Mouse (Mus musculus): ENCODE data around the gene Pparg.

DNA sequence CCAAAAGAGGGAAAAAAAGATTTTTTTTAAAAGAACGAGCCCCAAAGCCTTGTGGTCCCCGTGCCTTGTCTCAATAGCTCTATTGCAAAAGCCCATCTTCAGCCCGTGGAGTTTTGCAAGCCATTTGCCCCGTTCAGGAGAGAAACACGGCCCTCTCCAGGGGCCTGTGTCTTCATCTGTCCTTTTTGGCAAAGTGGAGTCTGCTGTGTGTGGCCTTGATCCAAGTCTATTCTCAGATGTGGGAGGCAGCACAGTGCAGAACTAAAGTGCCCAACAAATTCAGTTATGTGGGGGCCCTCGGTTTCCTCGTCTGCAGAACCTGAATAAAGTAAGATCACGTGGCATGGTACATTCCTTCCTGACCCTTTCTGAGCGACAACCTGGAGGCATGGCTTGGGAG, 162.4 kb downstream of the Pparg start:
- TF ChIP-seq CTCF (IDR thresholded peaks at IDR 0.05; ENCODE audit: control insufficient read depth, insufficient read depth, insufficient read length) (no peak), USF1 (IDR thresholded peaks at IDR 0.05; ENCODE audit: low read depth) (no peak), MYOD1 (IDR thresholded peaks at IDR 0.05; ENCODE audit: control insufficient read depth, insufficient read length, low read depth) (no peak), MAX (IDR thresholded peaks at IDR 0.05) (no peak)
